Mouse (Mus musculus) lung, postnatal 25 days (tissue): ENCODE measurements around the gene Nufip1.
A peak's percentile ranks its signal among the peaks of the same experiment; 100 is the strongest.
"Not testable (repeated sequence)": the region's sequence is repeated elsewhere in the genome, so short reads cannot be mapped to it uniquely, and the experiment has no call there.

ENCODE experiments used
- DNase-seq: peaks from one replicate; pipeline ENCODE4 v3.0.0; 2022; ENCODE audit warnings: low spot score

The Nufip1 gene

GRCm38 (mm10) chr14:76145248-76145647 is 34.6 kb downstream of the Nufip1 start:
- DNase-seq = no peak

- no peak for DNase-seq
Measured at GRCm38 (mm10) chr14:76145868-76146267, 35.2 kb downstream of the Nufip1 start.

DNA sequence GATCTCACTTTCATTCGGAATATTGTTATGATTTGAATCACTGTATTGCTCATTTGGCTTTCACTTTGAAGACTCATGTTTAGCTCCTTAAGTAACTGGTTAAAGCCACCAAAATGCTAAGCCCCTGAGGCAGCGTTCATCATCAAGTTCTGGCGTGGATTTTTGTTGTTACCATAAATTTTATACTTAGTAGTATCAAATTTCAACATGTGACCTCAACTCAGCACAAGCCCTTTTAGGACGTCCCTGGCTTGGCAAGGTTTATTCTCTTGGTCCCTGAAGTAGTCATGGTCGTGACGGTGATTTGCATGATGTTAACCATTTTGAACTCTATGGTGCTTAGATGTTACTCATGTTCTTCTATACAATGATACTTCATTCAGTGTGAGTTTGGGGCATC is 36.4 kb downstream of the Nufip1 start:
- no peak for DNase-seq

DNA sequence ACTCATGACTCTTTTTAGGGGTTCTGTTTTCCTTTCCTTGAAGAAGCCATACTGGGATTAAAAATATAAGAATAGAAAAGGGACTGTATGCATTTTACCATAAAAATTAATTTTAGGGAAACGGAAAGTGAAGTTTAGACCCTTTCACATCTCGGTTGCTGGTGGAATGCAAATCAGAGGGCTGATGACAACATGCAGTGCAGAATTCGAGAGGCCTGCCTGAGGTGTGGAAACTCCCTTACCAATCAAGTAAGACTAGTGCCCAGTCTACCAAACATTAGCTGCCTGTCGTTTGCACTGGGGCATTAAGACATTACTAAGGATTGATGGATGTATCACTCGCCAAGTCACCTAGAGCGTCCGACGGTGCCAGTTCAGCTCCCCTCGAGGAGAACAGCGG is 37.6 kb downstream of the Nufip1 start:
- no peak for DNase-seq

DNA sequence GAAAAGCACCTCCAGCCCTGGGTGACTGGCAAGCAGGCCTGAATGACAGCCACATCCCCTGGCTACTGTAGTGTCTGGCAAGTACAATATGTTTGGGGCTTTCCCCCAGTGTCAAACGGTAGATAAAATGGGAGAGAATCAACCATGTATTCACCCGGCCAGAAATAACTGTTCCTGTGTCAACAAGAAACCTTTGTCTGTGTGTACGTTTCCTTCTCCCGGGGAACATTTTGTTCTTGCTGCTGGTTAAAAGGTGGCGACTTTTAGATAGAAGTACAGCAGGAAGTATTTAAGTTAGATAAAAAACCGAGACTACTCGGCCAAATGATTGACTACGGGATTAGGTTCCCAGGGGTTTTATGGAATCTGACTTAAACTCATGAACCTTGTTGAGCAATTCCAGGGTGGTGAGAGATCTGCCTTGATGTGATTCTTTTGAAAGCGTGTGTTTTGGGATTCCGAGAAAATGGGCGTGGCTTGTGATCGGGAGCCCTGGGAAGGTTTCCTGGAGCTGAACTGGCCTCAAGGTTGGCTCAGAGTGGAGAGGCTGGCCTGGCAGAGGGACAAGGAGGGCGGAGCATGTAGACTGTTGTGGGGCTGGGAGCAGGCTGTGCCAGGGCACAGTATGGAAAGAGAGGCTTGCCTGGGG is 39.0 kb downstream of the Nufip1 start:
- DNase-seq = peak; percentile 92

DNA sequence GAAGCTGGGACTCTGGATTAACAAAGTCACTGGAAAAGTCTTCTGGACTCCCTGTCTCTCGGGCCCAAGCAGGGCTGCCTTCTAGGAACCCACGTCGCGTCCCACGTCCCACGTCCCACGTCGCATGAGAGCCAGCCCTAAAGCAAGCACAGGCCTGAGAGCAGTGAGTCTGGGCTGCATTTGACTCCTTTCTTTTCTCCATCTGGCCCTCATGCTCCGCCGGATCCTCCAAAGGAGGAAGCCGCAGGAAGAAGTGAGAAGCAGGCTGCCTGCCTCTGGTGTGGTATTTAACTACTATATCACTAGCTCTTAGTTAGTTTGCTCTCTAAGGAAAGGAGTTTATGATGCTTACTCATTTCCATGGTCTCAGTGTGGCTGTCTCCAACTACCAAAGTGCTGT is 39.8 kb downstream of the Nufip1 start:
- no peak for DNase-seq

GRCm38 (mm10) chr14:76151011-76151410 is 40.3 kb downstream of the Nufip1 start:
- DNase-seq = no peak

DNA sequence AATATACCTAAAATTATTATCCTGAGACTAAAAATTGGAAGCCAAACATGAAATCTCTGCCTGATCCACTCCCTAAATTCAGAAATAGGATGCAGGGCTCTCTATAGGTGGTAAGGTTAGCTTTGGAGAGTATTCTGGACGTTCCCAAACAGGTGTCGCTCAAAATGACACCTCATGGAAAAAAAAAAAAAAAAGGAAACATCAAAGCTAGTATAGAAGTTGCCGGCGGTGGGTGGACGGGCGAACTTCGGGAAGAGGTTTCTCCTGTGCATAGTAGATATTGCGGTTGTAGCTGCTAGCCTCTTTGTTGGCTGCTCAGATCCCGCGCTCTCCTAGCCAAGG is 41.1 kb downstream of the Nufip1 start:
- DNase-seq = no peak

GRCm38 (mm10) chr14:76152162-76153002 is 41.7 kb downstream of the Nufip1 start:
- DNase-seq = peak; percentile 95

GRCm38 (mm10) chr14:76153003-76153675 is 42.4 kb downstream of the Nufip1 start:
- no peak for DNase-seq

- DNase-seq = no peak
Measured at GRCm38 (mm10) chr14:76153828-76154227, 43.1 kb downstream of the Nufip1 start.

GRCm38 (mm10) chr14:76158192-76158785 is 47.6 kb downstream of the Nufip1 start:
- DNase-seq = no peak

- DNase-seq = not testable (repeated sequence)
Measured at GRCm38 (mm10) chr14:76160580-76160979, 49.9 kb downstream of the Nufip1 start.

DNA sequence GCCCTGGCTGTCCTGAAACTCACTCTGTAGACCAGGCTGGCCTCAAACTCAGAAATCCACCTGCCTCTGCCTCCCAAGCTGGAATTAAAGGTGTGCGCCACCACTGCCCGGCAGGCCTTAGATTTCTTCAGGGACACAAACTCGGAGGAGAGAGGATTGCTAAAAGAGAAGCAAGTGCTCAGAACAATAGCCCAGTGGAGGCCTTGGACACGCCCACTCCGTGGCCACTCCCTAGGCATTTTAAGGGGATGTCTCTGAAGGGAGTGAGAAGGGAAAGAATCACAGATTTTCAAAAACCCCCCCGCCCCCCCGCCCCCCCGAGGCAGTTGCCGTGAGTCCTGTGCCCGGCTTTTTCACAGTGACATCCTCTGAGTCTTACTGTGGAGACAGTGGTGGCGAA is 53.5 kb downstream of the Nufip1 start:
- no peak for DNase-seq

DNA sequence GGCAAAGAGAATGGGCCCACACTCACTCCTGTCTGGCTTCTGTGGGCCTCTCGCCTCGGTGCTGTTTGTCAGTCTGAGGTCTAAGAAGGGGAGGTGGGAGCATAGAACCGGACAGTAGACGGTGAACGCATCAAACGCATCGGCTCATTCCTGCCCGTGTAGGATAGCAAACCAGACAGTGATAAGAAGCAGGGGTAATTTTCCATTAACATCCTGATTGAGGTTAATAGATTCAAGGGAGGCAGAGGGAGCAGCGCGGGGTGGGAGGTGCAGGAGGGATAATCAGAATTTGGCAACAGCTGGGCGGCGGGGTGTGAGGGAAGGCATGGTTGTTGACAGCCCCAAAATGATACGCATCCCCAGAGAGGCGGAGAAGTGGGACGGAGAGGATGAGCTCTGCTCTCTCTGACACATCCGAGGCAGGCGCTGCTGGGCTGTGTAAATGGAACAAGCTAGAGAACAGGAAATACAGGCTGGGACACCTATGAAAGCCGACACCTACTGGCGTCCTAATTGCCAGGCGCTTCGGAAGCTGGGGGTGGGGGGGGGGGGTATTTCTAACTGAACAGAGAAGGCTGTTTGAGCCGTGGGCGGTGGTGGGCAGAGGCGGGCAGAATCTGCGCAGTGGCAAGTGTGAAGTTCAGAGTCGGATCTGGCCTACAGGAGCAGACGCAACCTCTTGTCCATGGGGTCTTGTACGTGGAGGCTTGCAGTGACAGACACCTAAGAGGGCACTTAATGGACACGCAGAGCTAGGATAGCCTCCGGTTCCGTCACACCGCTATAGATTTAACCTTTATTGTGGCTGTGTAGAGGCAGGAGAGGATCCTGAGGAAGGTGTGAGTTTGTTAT is 54.4 kb downstream of the Nufip1 start:
- no peak for DNase-seq

DNA sequence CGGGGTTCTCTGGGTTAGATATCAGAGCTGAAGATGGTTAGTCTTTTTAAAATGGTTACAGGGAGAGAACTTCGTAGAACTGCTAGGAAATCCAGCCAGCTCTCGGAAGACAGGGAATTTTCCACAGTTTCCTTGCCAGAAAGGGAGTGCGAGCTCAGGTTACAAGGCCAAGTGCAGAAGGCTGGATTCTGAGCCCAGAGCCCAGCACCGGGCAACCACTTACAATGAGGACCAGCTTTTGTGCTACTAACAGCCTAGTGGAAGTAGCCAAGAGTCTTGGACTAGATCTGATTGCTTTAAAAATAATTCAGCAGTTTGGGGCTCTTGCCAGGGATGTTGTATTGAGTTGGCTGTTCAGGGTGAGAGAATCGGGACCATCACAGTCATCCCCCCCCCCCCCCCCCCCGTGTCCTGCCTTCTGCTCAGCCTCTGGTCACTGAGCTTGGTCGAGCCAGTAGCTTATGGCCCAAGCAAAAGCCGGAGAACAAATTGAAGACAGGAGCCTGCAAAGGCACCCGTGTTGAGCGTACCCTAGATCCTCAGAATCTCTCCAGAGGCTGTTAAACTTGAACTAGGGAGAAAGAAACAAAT is 59.3 kb downstream of the Nufip1 start:
- no peak for DNase-seq

GRCm38 (mm10) chr14:76171285-76171684 is 60.6 kb downstream of the Nufip1 start:
- DNase-seq = no peak

DNA sequence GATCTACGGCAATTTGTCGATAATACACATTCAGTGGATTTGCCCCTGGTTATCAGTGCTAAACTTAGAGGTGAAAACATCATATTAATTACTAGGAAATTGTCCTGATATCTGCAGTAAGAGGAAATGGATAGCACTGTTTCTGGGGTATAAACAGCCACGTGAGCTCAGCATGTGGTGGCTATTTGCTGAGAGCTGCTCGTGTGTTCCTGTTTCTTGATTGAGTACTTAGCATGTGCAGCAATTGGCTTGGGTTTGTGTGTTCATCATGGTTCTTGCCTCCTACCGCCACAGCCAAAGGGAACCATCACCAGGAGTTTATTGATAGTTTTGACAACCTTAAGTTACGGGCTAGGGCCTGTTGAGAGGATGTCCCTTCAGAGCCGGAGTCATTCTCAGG is 63.6 kb downstream of the Nufip1 start:
- DNase-seq = no peak

- no peak for DNase-seq
Measured at GRCm38 (mm10) chr14:76175808-76176207, 65.1 kb downstream of the Nufip1 start.

DNA sequence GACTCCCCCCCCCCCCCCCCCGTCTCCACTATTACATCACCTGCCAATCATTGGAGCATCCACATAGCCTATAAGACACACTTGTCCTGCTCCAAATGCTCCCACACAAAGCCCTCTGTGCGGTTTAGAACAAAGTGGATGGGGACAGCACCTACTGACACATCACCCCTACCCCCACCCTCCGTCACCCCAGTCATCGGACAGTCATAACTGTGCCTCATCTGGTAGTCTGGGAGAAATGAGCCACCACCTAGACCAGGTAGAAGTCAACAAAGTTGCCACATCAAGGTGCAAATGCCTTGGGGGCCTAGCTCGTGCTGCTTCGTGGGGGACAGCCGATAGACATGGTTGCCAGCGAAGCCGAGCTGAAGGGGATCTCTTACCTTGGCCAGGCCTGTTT is 66.5 kb downstream of the Nufip1 start:
- DNase-seq = no peak

- no peak for DNase-seq
Measured at GRCm38 (mm10) chr14:76178447-76178846, 67.8 kb downstream of the Nufip1 start.
